Mouse (Mus musculus) lung, adult 2 months (tissue): ENCODE data around the gene Fam189a2.

Source experiments
- CTCF ChIP-seq: fragments of 200-500 bp; IDR thresholded peaks from 2 replicates; pipeline ENCODE4 v1.5.1; 2011; ENCODE audit warnings: mild to moderate bottlenecking, low read length, control low read depth; ENCODE audit not compliant: insufficient read depth
- POLR2A ChIP-seq: fragments of 200-500 bp; IDR thresholded peaks from 2 replicates; pipeline ENCODE4 v1.6.1; 2011; ENCODE audit warnings: low read depth, mild to moderate bottlenecking, control low read depth, low read length, borderline replicate concordance; ENCODE audit errors: extremely low read depth

- TF ChIP-seq CTCF = no peak
- no peak for TF ChIP-seq POLR2A
These were observed 27.2 kb upstream of the Fam189a2 start for GRCm38 (mm10) chr19:24058021-24058420.
